Mouse (Mus musculus) lung, embryonic 16.5 days (tissue): ENCODE results near the gene Snx14. TPM values are rescaled to one million over a fixed set of nuclear protein-coding genes. Genes with fewer than 3 reads are reported as not detected.

Source experiments
- ATAC-seq: fragments of 200-750 bp; cut with Nextera tagmentation; 2 replicates; pipeline ENCODE4 v1.8.0; 2017; ENCODE audit warnings: low read depth, mild to moderate bottlenecking, moderate library complexity
- H3K27ac ChIP-seq: fragments of 300-500 bp; sonication (generic); 2 replicates; pipeline ENCODE4 v1.5.1; 2014; ENCODE audit warnings: mild to moderate bottlenecking, control low read depth, low read length
- H3K27me3 ChIP-seq: fragments of 300-500 bp; sonication (generic); 2 replicates; pipeline ENCODE4 v1.6.1; 2014; ENCODE audit warnings: low read depth, low read length, mixed read lengths; ENCODE audit not compliant: control insufficient read depth, insufficient read depth
- H3K36me3 ChIP-seq: fragments of 300-500 bp; sonication (generic); 2 replicates; pipeline ENCODE4 v1.6.1; 2014; ENCODE audit warnings: low read length; ENCODE audit not compliant: control insufficient read depth, insufficient read depth
- H3K4me1 ChIP-seq: fragments of 300-500 bp; sonication (generic); replicated peaks from 2 replicates; pipeline ENCODE4 v1.6.1; 2014; ENCODE audit warnings: low read length, mixed read lengths; ENCODE audit not compliant: control insufficient read depth, insufficient read depth
- H3K4me2 ChIP-seq: fragments of 300-500 bp; sonication (generic); 2 replicates; pipeline ENCODE4 v1.6.1; 2014; ENCODE audit warnings: low read depth, low read length, control low read depth
- H3K4me3 ChIP-seq: fragments of 300-500 bp; sonication (generic); 2 replicates; pipeline ENCODE4 v1.5.1; 2014; ENCODE audit warnings: mild to moderate bottlenecking, low read length, control low read depth
- H3K9ac ChIP-seq: fragments of 300-500 bp; sonication (generic); 2 replicates; pipeline ENCODE4 v1.6.1; 2014; ENCODE audit warnings: low read length, control low read depth
- H3K9me3 ChIP-seq: fragments of 300-500 bp; sonication (generic); 2 replicates; pipeline ENCODE4 v1.6.1; 2016; ENCODE audit warnings: low read length; ENCODE audit not compliant: control insufficient read depth
- WGBS: fragments of 180-500 bp; shearing (Covaris S2); extraction: QIAGEN DNeasy Blood & Tissue Kit; methylation state at CpG from one replicate; pipeline ENCODE4 v1.1.7; 2014; 5-methylcytosine and 5-hydroxymethylcytosine counted together
- polyA plus RNA-seq: library from polyadenylated mRNA; unstranded; fragments of >200 nt; fragmentation: Nextera tagmentation; extraction: Ambion mirVana; gene quantifications from 2 replicates; pipeline ENCODE4 v1.2.1, GENCODE M21; 2015

Gene Snx14
- polyA plus RNA-seq, 1 experiment from 2014 or later, result 30.1 TPM

- H3K4me1 ChIP-seq, result no peaks in the 10 kb centered on the region
- WGBS, result 77% methylated on average over 7 of the region's 7 CpGs
Measured at GRCm38 (mm10) chr9:88342241-88342640, 96.5 kb downstream of the Snx14 start.

GRCm38 (mm10) chr9:88340819-88341218, 97.9 kb downstream of the Snx14 start:
- Histone ChIP-seq H3K4me1 (no peaks in the 10 kb centered on the region), H3K27ac (no peak overlapping the region), H3K9ac (no peak overlapping the region), H3K36me3 (no peaks in the 10 kb centered on the region), H3K4me3 (no peak overlapping the region), H3K4me2 (no peak overlapping the region), H3K27me3 (no peaks in the 10 kb centered on the region), H3K9me3 (no peaks in the 10 kb centered on the region)
- WGBS, result 83% methylated on average over 3 of the region's 3 CpGs
- ATAC-seq, result no peak

More at GRCm38 (mm10) chr9:88342241-88342640, 96.5 kb downstream of the Snx14 start:
- H3K4me3 ChIP-seq, result no peak overlapping the region
- no peak for ATAC-seq
- H3K9ac ChIP-seq, result no peak overlapping the region
- H3K4me2 ChIP-seq, result no peak overlapping the region
- H3K27ac ChIP-seq, result no peak overlapping the region
- no peaks in the 10 kb centered on the region for H3K27me3 ChIP-seq
- H3K9me3 ChIP-seq, result no peaks in the 10 kb centered on the region
- H3K36me3 ChIP-seq, result no peaks in the 10 kb centered on the region

- Histone ChIP-seq H3K4me3 (no peak overlapping the region), H3K9ac (no peak overlapping the region), H3K4me1 (no peaks in the 10 kb centered on the region), H3K4me2 (no peak overlapping the region), H3K36me3 (no peaks in the 10 kb centered on the region), H3K27ac (no peak overlapping the region), H3K9me3 (no peaks in the 10 kb centered on the region), H3K27me3 (no peaks in the 10 kb centered on the region; the same call in 1 of the 2 replicates)
- no peak for ATAC-seq
- 38% methylated on average over 1 of the region's 2 CpGs for WGBS
Measured at GRCm38 (mm10) chr9:88335839-88336238, 102.9 kb downstream of the Snx14 start.

- no peak for ATAC-seq
- no peaks in the 10 kb centered on the region for H3K36me3 ChIP-seq
- no peak overlapping the region for H3K9ac ChIP-seq
- no peak overlapping the region for H3K4me2 ChIP-seq
- no peak overlapping the region for H3K4me3 ChIP-seq
- 53% methylated on average over 3 of the region's 3 CpGs for WGBS
- no peak overlapping the region for H3K27ac ChIP-seq
- peaks cover 4% of the 10 kb centered on the region; the same call in 1 of the 2 replicates for H3K4me1 ChIP-seq
- H3K27me3 ChIP-seq, result peaks cover 4% of the 10 kb centered on the region; the same call in 1 of the 2 replicates
- no peaks in the 10 kb centered on the region for H3K9me3 ChIP-seq
Measured at GRCm38 (mm10) chr9:88332447-88332846, 106.3 kb downstream of the Snx14 start.

GRCm38 (mm10) chr9:88330316-88330715, 108.4 kb downstream of the Snx14 start:
- Histone ChIP-seq H3K4me2 (no peak overlapping the region), H3K4me1 (peaks cover 4% of the 10 kb centered on the region; the same call in 1 of the 2 replicates), H3K4me3 (no peak overlapping the region), H3K9me3 (no peaks in the 10 kb centered on the region), H3K9ac (no peak overlapping the region), H3K27me3 (peaks cover 8% of the 10 kb centered on the region), H3K27ac (no peak overlapping the region), H3K36me3 (no peaks in the 10 kb centered on the region)
- ATAC-seq, result no peak
- 50% methylated on average over 3 of the region's 3 CpGs for WGBS

- H3K27me3 ChIP-seq, result peaks cover 8% of the 10 kb centered on the region
- peak overlapping the region; percentile 2; the same call in 1 of the 2 replicates for H3K4me2 ChIP-seq
- ATAC-seq, result no peak
- 25% methylated on average over 10 of the region's 10 CpGs for WGBS
- peaks cover 4% of the 10 kb centered on the region; the same call in 1 of the 2 replicates for H3K4me1 ChIP-seq
- H3K4me3 ChIP-seq, result no peak overlapping the region
- no peaks in the 10 kb centered on the region for H3K36me3 ChIP-seq
- no peak overlapping the region; the same call in 1 of the 2 replicates for H3K27ac ChIP-seq
- no peak overlapping the region for H3K9ac ChIP-seq
- H3K9me3 ChIP-seq, result no peaks in the 10 kb centered on the region
Measured at GRCm38 (mm10) chr9:88329166-88329748, 109.5 kb downstream of the Snx14 start.

- Histone ChIP-seq H3K4me1 (peaks cover 4% of the 10 kb centered on the region; the same call in 1 of the 2 replicates), H3K27me3 (peaks cover 8% of the 10 kb centered on the region), H3K4me3 (no peak overlapping the region), H3K27ac (no peak overlapping the region), H3K4me2 (0 out of 2 replicates have a peak overlapping the region, but pooled peaks have one; percentile 10), H3K9me3 (no peaks in the 10 kb centered on the region), H3K36me3 (no peaks in the 10 kb centered on the region), H3K9ac (no peak overlapping the region)
- WGBS, result 39% methylated on average over 5 of the region's 5 CpGs
- ATAC-seq, result no peak
Measured at GRCm38 (mm10) chr9:88328666-88329065, 110.1 kb downstream of the Snx14 start.

- ATAC-seq, result peak; percentile 93
- Histone ChIP-seq H3K27ac (no peak within 1 kb of the TSS), H3K4me2 (peak within 1 kb of the TSS; percentile 98), H3K27me3 (peaks cover 8% of the 10 kb centered on the region), H3K9me3 (no peaks in the 10 kb centered on the region), H3K4me3 (peak within 1 kb of the TSS; percentile 62), H3K9ac (peak within 1 kb of the TSS; percentile 63), H3K36me3 (no peaks in the 10 kb centered on the region), H3K4me1 (peaks cover 4% of the 10 kb centered on the region; the same call in 1 of the 2 replicates)
- 1% methylated on average over 60 of the region's 66 CpGs for WGBS
Measured at GRCm38 (mm10) chr9:88326930-88327901, 111.5 kb downstream of the Snx14 start, which contains the start of gene Nt5e. Gene Nt5e, plus strand, starts transcription at chr9:88327197.
